Mouse (Mus musculus): ENCODE results near the gene Rrp36.

The Rrp36 gene

DNA sequence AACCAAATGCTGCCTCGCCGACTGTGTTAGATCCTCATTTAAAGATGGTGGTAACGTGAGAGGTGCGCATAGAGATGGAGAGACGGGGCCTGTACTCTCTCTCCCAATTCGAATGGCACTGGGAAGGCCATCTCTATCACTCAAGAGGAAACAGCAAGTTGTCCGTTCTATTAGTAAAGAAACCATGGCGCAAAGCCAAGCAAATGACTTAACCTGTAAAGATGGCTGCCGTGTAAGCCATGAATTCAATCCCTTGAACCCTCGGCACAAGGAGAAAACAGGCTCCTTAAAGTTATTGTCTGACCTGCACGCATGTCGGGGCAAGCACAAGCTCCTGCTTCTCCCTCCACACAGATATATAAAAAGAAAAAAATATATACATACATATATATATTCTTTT, 56.4 kb downstream of the Rrp36 start:
- DNase-seq (ENCODE audit: low spot score) = no peak
